Mouse (Mus musculus) stomach, embryonic 14.5 days (tissue): ENCODE measurements at regions not wholly inside any gene's neighbourhood (a gene's known extent, or its start where the extent isn't known, plus 50 kb on each side); places are given as distances from the start of the nearest gene placed in this dataset.

ENCODE experiments used
- ATAC-seq: fragments of 200-750 bp; cut with Nextera tagmentation; 2 replicates; pipeline ENCODE4 v1.8.0; 2017; ENCODE audit warnings: low read depth, moderate TSS enrichment; ENCODE audit not compliant: insufficient number of reproducible peaks, insufficient read depth, low FRiP score
- H3K27ac ChIP-seq: fragments of 300-500 bp; sonication (generic); 2 replicates; pipeline ENCODE4 v1.5.1; 2014; ENCODE audit warnings: mild to moderate bottlenecking, low read length, moderate library complexity, mixed read lengths
- H3K27me3 ChIP-seq: fragments of 300-500 bp; sonication (generic); 2 replicates; pipeline ENCODE4 v1.6.1; 2014; ENCODE audit warnings: low read length, control low read depth, mixed read lengths; ENCODE audit not compliant: control insufficient read depth, insufficient read depth
- H3K36me3 ChIP-seq: fragments of 300-500 bp; sonication (generic); 2 replicates; pipeline ENCODE4 v1.6.1; 2014; ENCODE audit warnings: mild to moderate bottlenecking, control low read depth, low read length, moderate library complexity, mixed read lengths; ENCODE audit not compliant: control insufficient read depth, insufficient read depth
- H3K4me1 ChIP-seq: fragments of 300-500 bp; sonication (generic); 2 replicates; pipeline ENCODE4 v1.6.1; 2014; ENCODE audit warnings: low read length, control low read depth, mixed read lengths; ENCODE audit not compliant: control insufficient read depth, insufficient read depth
- H3K4me2 ChIP-seq: fragments of 300-500 bp; sonication (generic); replicated peaks from 2 replicates; pipeline ENCODE4 v1.6.1; 2014; ENCODE audit warnings: low read depth, low read length, control low read depth
- H3K4me3 ChIP-seq: fragments of 300-500 bp; sonication (generic); 2 replicates; pipeline ENCODE4 v1.5.1; 2014; ENCODE audit warnings: low read depth, low read length, control low read depth
- H3K9ac ChIP-seq: fragments of 300-500 bp; sonication (generic); replicated peaks from 2 replicates; pipeline ENCODE4 v1.6.1; 2014; ENCODE audit warnings: low read depth, mild to moderate bottlenecking, control low read depth, low read length, moderate library complexity, mixed read lengths
- H3K9me3 ChIP-seq: fragments of 300-500 bp; sonication (generic); 2 replicates; pipeline ENCODE4 v1.6.1; 2016; ENCODE audit warnings: low read depth, low read length, control low read depth; ENCODE audit not compliant: control insufficient read depth
- WGBS: fragments of 180-500 bp; shearing (Covaris S2); extraction: QIAGEN DNeasy Blood & Tissue Kit; methylation state at CpG from one replicate; pipeline ENCODE4 v1.1.7; 2014; 5-methylcytosine and 5-hydroxymethylcytosine counted together

GRCm38 (mm10) chr1:71811196-71811788 is 158.3 kb upstream of the Fn1 start:
- H3K36me3 ChIP-seq: no peaks in the 10 kb centered on the region
- WGBS: 83% methylated on average over 11 of the region's 11 CpGs
- H3K9ac ChIP-seq: no peak overlapping the region
- H3K4me3 ChIP-seq: no peak overlapping the region
- no peak overlapping the region for H3K27ac ChIP-seq
- H3K27me3 ChIP-seq: no peaks in the 10 kb centered on the region
- ATAC-seq: no peak
- no peak overlapping the region for H3K4me2 ChIP-seq
- H3K9me3 ChIP-seq: no peaks in the 10 kb centered on the region
- 0 out of 2 replicates have a peak, but pooled peaks cover 3% of the 10 kb centered on the region for H3K4me1 ChIP-seq

GRCm38 (mm10) chr1:71808005-71808404 is 155.0 kb upstream of the Fn1 start:
- H3K27ac ChIP-seq: no peak overlapping the region
- 49% methylated on average over 1 of the region's 1 CpGs for WGBS
- no peak overlapping the region for H3K4me2 ChIP-seq
- H3K9ac ChIP-seq: no peak overlapping the region
- H3K36me3 ChIP-seq: no peaks in the 10 kb centered on the region
- H3K4me1 ChIP-seq: 0 out of 2 replicates have a peak, but pooled peaks cover 3% of the 10 kb centered on the region
- ATAC-seq: no peak
- no peaks in the 10 kb centered on the region for H3K9me3 ChIP-seq
- H3K4me3 ChIP-seq: no peak overlapping the region
- no peaks in the 10 kb centered on the region for H3K27me3 ChIP-seq

- WGBS: 28% methylated on average over 4 of the region's 4 CpGs
Measured at GRCm38 (mm10) chr1:71807586-71807985, 154.6 kb upstream of the Fn1 start.

GRCm38 (mm10) chr1:71801283-71802066 is 148.5 kb upstream of the Fn1 start:
- Histone ChIP-seq H3K27ac (no peak overlapping the region), H3K27me3 (no peaks in the 10 kb centered on the region), H3K4me3 (no peak overlapping the region), H3K9me3 (no peaks in the 10 kb centered on the region), H3K4me2 (no peak overlapping the region), H3K9ac (no peak overlapping the region), H3K36me3 (no peaks in the 10 kb centered on the region), H3K4me1 (peaks cover 2% of the 10 kb centered on the region; the same call in 1 of the 2 replicates)
- ATAC-seq: no peak
- 72% methylated on average over 9 of the region's 9 CpGs for WGBS

More at GRCm38 (mm10) chr1:71807586-71807985, 154.6 kb upstream of the Fn1 start:
- Histone ChIP-seq H3K9ac (no peak overlapping the region), H3K4me2 (no peak overlapping the region), H3K27me3 (no peaks in the 10 kb centered on the region), H3K4me3 (no peak overlapping the region), H3K9me3 (no peaks in the 10 kb centered on the region), H3K27ac (no peak overlapping the region), H3K36me3 (no peaks in the 10 kb centered on the region), H3K4me1 (0 out of 2 replicates have a peak, but pooled peaks cover 3% of the 10 kb centered on the region)
- ATAC-seq: no peak

GRCm38 (mm10) chr1:71800581-71800980 is 147.6 kb upstream of the Fn1 start:
- WGBS: 44% methylated on average over 2 of the region's 2 CpGs
- H3K9ac ChIP-seq: no peak overlapping the region
- peaks cover 2% of the 10 kb centered on the region; the same call in 1 of the 2 replicates for H3K4me1 ChIP-seq
- H3K27ac ChIP-seq: no peak overlapping the region
- H3K4me3 ChIP-seq: no peak overlapping the region
- no peak overlapping the region for H3K4me2 ChIP-seq
- no peak for ATAC-seq
- no peaks in the 10 kb centered on the region for H3K36me3 ChIP-seq
- no peaks in the 10 kb centered on the region for H3K9me3 ChIP-seq
- no peaks in the 10 kb centered on the region for H3K27me3 ChIP-seq

GRCm38 (mm10) chr1:71798636-71799035 is 145.6 kb upstream of the Fn1 start:
- peaks cover 2% of the 10 kb centered on the region; the same call in 1 of the 2 replicates for H3K4me1 ChIP-seq
- H3K9me3 ChIP-seq: no peaks in the 10 kb centered on the region
- WGBS: 71% methylated on average over 9 of the region's 9 CpGs
- H3K27me3 ChIP-seq: no peaks in the 10 kb centered on the region
- H3K36me3 ChIP-seq: no peaks in the 10 kb centered on the region
- no peak overlapping the region for H3K27ac ChIP-seq
- H3K4me3 ChIP-seq: no peak overlapping the region
- ATAC-seq: no peak
- H3K9ac ChIP-seq: no peak overlapping the region
- no peak overlapping the region for H3K4me2 ChIP-seq

GRCm38 (mm10) chr1:71788408-71788807 is 135.4 kb upstream of the Fn1 start:
- WGBS: 57% methylated on average over 1 of the region's 1 CpGs
- H3K27ac ChIP-seq: no peak overlapping the region

GRCm38 (mm10) chr1:71784880-71785279 is 131.9 kb upstream of the Fn1 start:
- no peak overlapping the region for H3K9ac ChIP-seq

More at GRCm38 (mm10) chr1:71788408-71788807, 135.4 kb upstream of the Fn1 start:
- no peaks in the 10 kb centered on the region for H3K27me3 ChIP-seq
- no peak overlapping the region for H3K4me2 ChIP-seq
- no peak for ATAC-seq
- no peak overlapping the region for H3K4me3 ChIP-seq
- no peaks in the 10 kb centered on the region for H3K4me1 ChIP-seq
- no peak overlapping the region for H3K9ac ChIP-seq
- H3K36me3 ChIP-seq: no peaks in the 10 kb centered on the region
- H3K9me3 ChIP-seq: no peaks in the 10 kb centered on the region

More at GRCm38 (mm10) chr1:71784880-71785279, 131.9 kb upstream of the Fn1 start:
- Histone ChIP-seq H3K4me1 (no peaks in the 10 kb centered on the region), H3K36me3 (no peaks in the 10 kb centered on the region), H3K4me2 (no peak overlapping the region), H3K9me3 (no peaks in the 10 kb centered on the region), H3K4me3 (no peak overlapping the region), H3K27ac (no peak overlapping the region), H3K27me3 (no peaks in the 10 kb centered on the region)
- 75% methylated on average over 2 of the region's 2 CpGs for WGBS
- ATAC-seq: no peak
